In genomic region chr7:89178601-89179000, GRCm38 (mm10) we compare ENCODE assay signal across 10 mouse cellular contexts.
A peak's percentile ranks its signal among the peaks of the same experiment; 100 is the strongest.
DNase-seq lines count a peak whose midpoint lies in the region; ATAC-seq and TF ChIP-seq lines count a peak whose summit lies in the region.
"Had no signal": no experiment of that assay in that cellular context is flagged by ENCODE, and none has a peak within 500 bp of the region (broad histone marks: within the 10 kb centered on the region; RNA-seq: fewer than 3 reads in every experiment).

No protein-coding gene starts in this region.

- intact Hi-C loops in gastrocnemius, postnatal 14 days (cut with DNase I; ENCODE audit: low total_unique reads) = no loop called here

- no peaks in the 10 kb centered on the region for H3K9me3 ChIP-seq in stomach, embryonic 15.5 days
- no peaks in the 10 kb centered on the region for H3K9me3 ChIP-seq in stomach, postnatal 0 days (ENCODE audit: control insufficient read depth, low read length)
- H3K9me3 ChIP-seq in liver, embryonic 12.5 days (replicated peaks) = no peaks in the 10 kb centered on the region
- H3K9me3 ChIP-seq: midbrain, embryonic 15.5 days had no signal

- no peak for TF ChIP-seq CTCF in stomach, postnatal 0 days (IDR thresholded peaks at IDR 0.05; ENCODE audit: low read depth)

- H3K9ac ChIP-seq in stomach, embryonic 15.5 days = no peak overlapping the region
- no peak overlapping the region for H3K9ac ChIP-seq in stomach, postnatal 0 days (ENCODE audit: low read length)
- no peak overlapping the region for H3K9ac ChIP-seq in liver, embryonic 12.5 days
- H3K9ac ChIP-seq: midbrain, embryonic 15.5 days had no signal

- no peaks in the 10 kb centered on the region for H3K27me3 ChIP-seq in stomach, embryonic 15.5 days (replicated peaks)
- H3K27me3 ChIP-seq in stomach, postnatal 0 days (ENCODE audit: control insufficient read depth, insufficient read depth, low read length) = no peaks in the 10 kb centered on the region
- H3K27me3 ChIP-seq in liver, embryonic 12.5 days (replicated peaks) = no peaks in the 10 kb centered on the region
- H3K27me3 ChIP-seq: CH12.LX; midbrain, embryonic 15.5 days had no signal

- no peaks in the 10 kb centered on the region for H3K36me3 ChIP-seq in stomach, embryonic 15.5 days
- H3K36me3 ChIP-seq in stomach, postnatal 0 days (ENCODE audit: control insufficient read depth, insufficient read depth, low read length) = no peaks in the 10 kb centered on the region
- no peaks in the 10 kb centered on the region for H3K36me3 ChIP-seq in liver, embryonic 12.5 days
- H3K36me3 ChIP-seq: midbrain, embryonic 15.5 days had no signal

- WGBS in stomach, embryonic 15.5 days = 52% methylated on average over 2 of the region's 2 CpGs
- WGBS in stomach, postnatal 0 days = 43% methylated on average over 2 of the region's 2 CpGs
- 79% methylated on average over 2 of the region's 2 CpGs for WGBS in liver, embryonic 12.5 days (ENCODE audit: insufficient replicate concordance)

- peak; percentile 96 for ATAC-seq in frontal cortex, adult (ENCODE audit: low TSS enrichment)
- no peak for ATAC-seq in stomach, embryonic 15.5 days (ENCODE audit: insufficient read depth, low FRiP score, low read depth)
- no peak for ATAC-seq in stomach, postnatal 0 days (ENCODE audit: low FRiP score, low TSS enrichment)
- ATAC-seq in liver, embryonic 12.5 days = no peak
- ATAC-seq: midbrain, embryonic 15.5 days had no signal

- H3K27ac ChIP-seq in stomach, embryonic 15.5 days = peak overlapping the region; percentile 3; the same call in 1 of the 2 replicates
- no peak overlapping the region; the same call in 1 of the 2 replicates for H3K27ac ChIP-seq in stomach, postnatal 0 days (replicated peaks)
- H3K27ac ChIP-seq in liver, embryonic 12.5 days = no peak overlapping the region
- H3K27ac ChIP-seq: midbrain, embryonic 15.5 days had no signal

- DNase-seq in frontal cortex, postnatal 10 days (ENCODE audit: low spot score in 2 of 2) = no peak
- no peak for DNase-seq in stomach, postnatal 0 days (ENCODE audit: low spot score)
- DNase-seq in gastrocnemius, postnatal 14 days = peak; percentile 30
- peak; percentile 70 for DNase-seq in telencephalon, adult 2 months (ENCODE audit: low read depth, low spot score)
- DNase-seq in spleen, adult 18-20 months = no peak

- no peak overlapping the region for H3K4me2 ChIP-seq in stomach, embryonic 15.5 days
- no peak overlapping the region for H3K4me2 ChIP-seq in stomach, postnatal 0 days (replicated peaks; ENCODE audit: low read depth)
- H3K4me2 ChIP-seq in liver, embryonic 12.5 days = no peak overlapping the region
- H3K4me2 ChIP-seq: midbrain, embryonic 15.5 days had no signal

- H3K4me3 ChIP-seq in stomach, embryonic 15.5 days (replicated peaks) = no peak overlapping the region
- no peak overlapping the region for H3K4me3 ChIP-seq in stomach, postnatal 0 days (ENCODE audit: low read depth, low read length)
- H3K4me3 ChIP-seq in liver, embryonic 12.5 days = no peak overlapping the region
- H3K4me3 ChIP-seq: midbrain, embryonic 15.5 days had no signal

- no peak for TF ChIP-seq EP300 in stomach, postnatal 0 days (optimal IDR thresholded peaks at IDR 0.05)

- H3K4me1 ChIP-seq in stomach, embryonic 15.5 days = peaks cover 7% of the 10 kb centered on the region; the same call in 1 of the 2 replicates
- H3K4me1 ChIP-seq in stomach, postnatal 0 days (replicated peaks; ENCODE audit: control insufficient read depth, insufficient read depth) = peaks cover 4% of the 10 kb centered on the region
- no peaks in the 10 kb centered on the region for H3K4me1 ChIP-seq in liver, embryonic 12.5 days
- H3K4me1 ChIP-seq: midbrain, embryonic 15.5 days had no signal

Comparison
In these comparisons a context has a peak if more than half of its experiments do, and no peak if none do; other contexts are left out.
1. DNase-seq: peak in gastrocnemius, postnatal 14 days (single experiment) and telencephalon, adult 2 months (single experiment); none in frontal cortex, postnatal 10 days (0 of 2), stomach, postnatal 0 days (single experiment) and spleen, adult 18-20 months (0 of 2).